Mouse (Mus musculus) hindbrain, embryonic 13.5 days (tissue): ENCODE results near the gene Ssc5d. TPM values are rescaled to one million over a fixed set of nuclear protein-coding genes. Genes with fewer than 3 reads are reported as not detected.
"Not testable (repeated sequence)": the region's sequence is repeated elsewhere in the genome, so short reads cannot be mapped to it uniquely, and the experiment has no call there.

ENCODE experiments used
- ATAC-seq: fragments of 200-750 bp; cut with Nextera tagmentation; 2 replicates; pipeline ENCODE4 v1.8.0; 2017; ENCODE audit warnings: moderate TSS enrichment; ENCODE audit not compliant: low FRiP score
- H3K27ac ChIP-seq: fragments of 300-500 bp; sonication (generic); 2 replicates; pipeline ENCODE4 v1.5.1; 2015; ENCODE audit warnings: inconsistent platforms, mild to moderate bottlenecking, moderate library complexity
- H3K27me3 ChIP-seq: fragments of 300-500 bp; sonication (generic); 2 replicates; pipeline ENCODE4 v1.6.1; 2015; ENCODE audit warnings: mild to moderate bottlenecking, inconsistent platforms
- H3K36me3 ChIP-seq: fragments of 300-500 bp; sonication (generic); 2 replicates; pipeline ENCODE4 v1.6.1; 2015; ENCODE audit warnings: mild to moderate bottlenecking, inconsistent platforms
- H3K4me1 ChIP-seq: fragments of 300-500 bp; sonication (generic); replicated peaks from 2 replicates; pipeline ENCODE4 v1.6.1; 2015; ENCODE audit warnings: inconsistent platforms
- H3K4me2 ChIP-seq: fragments of 300-500 bp; sonication (generic); 2 replicates; pipeline ENCODE4 v1.6.1; 2015; ENCODE audit warnings: inconsistent platforms, mild to moderate bottlenecking, moderate library complexity
- H3K4me3 ChIP-seq: fragments of 300-500 bp; sonication (generic); 2 replicates; pipeline ENCODE4 v1.5.1; 2015; ENCODE audit warnings: mild to moderate bottlenecking, inconsistent platforms
- H3K9ac ChIP-seq: fragments of 300-500 bp; sonication (generic); 2 replicates; pipeline ENCODE4 v1.6.1; 2015; ENCODE audit warnings: mild to moderate bottlenecking, inconsistent platforms
- H3K9me3 ChIP-seq: fragments of 300-500 bp; sonication (generic); 2 replicates; pipeline ENCODE4 v1.6.1; 2016; ENCODE audit warnings: inconsistent platforms
- WGBS: fragments of 180-500 bp; shearing (Covaris S2); methylation state at CpG from one replicate; pipeline ENCODE4 v1.1.7; 2015; 5-methylcytosine and 5-hydroxymethylcytosine counted together
- polyA plus RNA-seq: library from polyadenylated mRNA; unstranded; fragments of >200 nt; fragmentation: Nextera tagmentation; extraction: Ambion mirVana; gene quantifications from 2 replicates; pipeline ENCODE4 v1.2.1, GENCODE M21; 2015

Gene Ssc5d
- polyA plus RNA-seq: 0.73 and 1.3 TPM in 2 replicates

- peak within 1 kb of the TSS; percentile 99 for H3K27ac ChIP-seq
- no peak for ATAC-seq
- peak within 1 kb of the TSS; percentile 91 for H3K4me2 ChIP-seq
- 5% methylated on average over 6 of the region's 6 CpGs for WGBS
- peaks cover 6% of the 10 kb centered on the region for H3K36me3 ChIP-seq
- H3K9me3 ChIP-seq: no peaks in the 10 kb centered on the region
- peaks cover 74% of the 10 kb centered on the region for H3K4me1 ChIP-seq
- H3K27me3 ChIP-seq: no peaks in the 10 kb centered on the region
- no peak within 1 kb of the TSS for H3K4me3 ChIP-seq
- peak within 1 kb of the TSS; percentile 53 for H3K9ac ChIP-seq
These were observed at the start of gene Ssc5d for GRCm38 (mm10) chr7:4925441-4926381. Gene Ssc5d (plus strand): TSS chr7:4925785.

GRCm38 (mm10) chr7:4876753-4877221 is 48.8 kb upstream of the Ssc5d start, which contains the start of gene Isoc2a:
Gene Isoc2a (plus strand): TSS chr7:4877153.
- under 1% methylated on average over 22 of the region's 22 CpGs for WGBS
- Histone ChIP-seq H3K4me1 (peaks cover 20% of the 10 kb centered on the region), H3K4me2 (peak within 1 kb of the TSS; percentile 81), H3K36me3 (no peaks in the 10 kb centered on the region), H3K27me3 (no peaks in the 10 kb centered on the region), H3K9me3 (no peaks in the 10 kb centered on the region), H3K4me3 (peak within 1 kb of the TSS; percentile 56), H3K9ac (peak within 1 kb of the TSS; percentile 73), H3K27ac (peak within 1 kb of the TSS; percentile 65)
- ATAC-seq: peak; percentile 99

- peak; percentile 47 for ATAC-seq
- WGBS: 9% methylated on average over 11 of the region's 11 CpGs
These were observed 48.4 kb upstream of the Ssc5d start for GRCm38 (mm10) chr7:4877226-4877625.

GRCm38 (mm10) chr7:4878186-4878585 is 47.4 kb upstream of the Ssc5d start:
- no peaks in the 10 kb centered on the region for H3K27me3 ChIP-seq
- H3K4me2 ChIP-seq: no peak overlapping the region
- H3K9ac ChIP-seq: no peak overlapping the region
- H3K4me3 ChIP-seq: no peak overlapping the region
- ATAC-seq: no peak
- no peaks in the 10 kb centered on the region for H3K36me3 ChIP-seq
- H3K9me3 ChIP-seq: no peaks in the 10 kb centered on the region
- H3K27ac ChIP-seq: no peak overlapping the region
- peaks cover 20% of the 10 kb centered on the region for H3K4me1 ChIP-seq

More at GRCm38 (mm10) chr7:4877226-4877625, 48.4 kb upstream of the Ssc5d start:
- no peaks in the 10 kb centered on the region for H3K36me3 ChIP-seq
- H3K9me3 ChIP-seq: no peaks in the 10 kb centered on the region
- peaks cover 20% of the 10 kb centered on the region for H3K4me1 ChIP-seq
- peak overlapping the region; percentile 56 for H3K4me3 ChIP-seq
- no peaks in the 10 kb centered on the region for H3K27me3 ChIP-seq
- no peak overlapping the region for H3K27ac ChIP-seq
- H3K4me2 ChIP-seq: peak overlapping the region; percentile 81
- peak overlapping the region; percentile 73 for H3K9ac ChIP-seq

- H3K27me3 ChIP-seq, ATAC-seq, H3K9me3 ChIP-seq, H3K27ac ChIP-seq, H3K4me2 ChIP-seq, H3K4me3 ChIP-seq, H3K9ac ChIP-seq, H3K36me3 ChIP-seq: not testable (repeated sequence)
- H3K4me1 ChIP-seq: peaks cover 20% of the 10 kb centered on the region
- 87% methylated on average over 1 of the region's 1 CpGs for WGBS
These were observed 46.5 kb upstream of the Ssc5d start for GRCm38 (mm10) chr7:4879036-4879435.

GRCm38 (mm10) chr7:4886680-4887079 is 38.9 kb upstream of the Ssc5d start:
- no peak overlapping the region for H3K9ac ChIP-seq
- H3K4me3 ChIP-seq: no peak overlapping the region
- no peak overlapping the region for H3K27ac ChIP-seq
- H3K9me3 ChIP-seq: no peaks in the 10 kb centered on the region
- H3K27me3 ChIP-seq: no peaks in the 10 kb centered on the region
- 80% methylated on average over 4 of the region's 4 CpGs for WGBS
- no peak overlapping the region for H3K4me2 ChIP-seq
- no peak for ATAC-seq
- H3K36me3 ChIP-seq: no peaks in the 10 kb centered on the region
- no peaks in the 10 kb centered on the region for H3K4me1 ChIP-seq

GRCm38 (mm10) chr7:4895186-4895585 is 30.4 kb upstream of the Ssc5d start:
- 52% methylated on average over 11 of the region's 11 CpGs for WGBS
- no peak overlapping the region for H3K27ac ChIP-seq
- no peaks in the 10 kb centered on the region for H3K36me3 ChIP-seq
- H3K4me1 ChIP-seq: peaks cover 16% of the 10 kb centered on the region
- no peak for ATAC-seq
- H3K9ac ChIP-seq: no peak overlapping the region
- H3K27me3 ChIP-seq: peaks cover 10% of the 10 kb centered on the region
- no peaks in the 10 kb centered on the region for H3K9me3 ChIP-seq
- no peak overlapping the region for H3K4me3 ChIP-seq
- H3K4me2 ChIP-seq: no peak overlapping the region

- WGBS: 18% methylated on average over 14 of the region's 18 CpGs
- H3K27me3 ChIP-seq: peaks cover 18% of the 10 kb centered on the region
- ATAC-seq: peak; percentile 70
- H3K27ac ChIP-seq: peak overlapping the region; percentile 71
- H3K4me1 ChIP-seq: peaks cover 21% of the 10 kb centered on the region
- peak overlapping the region; percentile 51 for H3K4me2 ChIP-seq
- no peaks in the 10 kb centered on the region for H3K9me3 ChIP-seq
- H3K9ac ChIP-seq: peak overlapping the region; percentile 61
- peak overlapping the region; percentile 31 for H3K4me3 ChIP-seq
- no peaks in the 10 kb centered on the region for H3K36me3 ChIP-seq
These were observed 26.5 kb upstream of the Ssc5d start for GRCm38 (mm10) chr7:4898851-4899648.

- H3K36me3 ChIP-seq: no peaks in the 10 kb centered on the region
- peak overlapping the region; percentile 61 for H3K9ac ChIP-seq
- peaks cover 18% of the 10 kb centered on the region for H3K27me3 ChIP-seq
- no peaks in the 10 kb centered on the region for H3K9me3 ChIP-seq
- H3K4me2 ChIP-seq: peak overlapping the region; percentile 51
- peak overlapping the region; percentile 31 for H3K4me3 ChIP-seq
- peaks cover 21% of the 10 kb centered on the region for H3K4me1 ChIP-seq
- peak; percentile 70 for ATAC-seq
- WGBS: 8% methylated on average over 19 of the region's 19 CpGs
- peak overlapping the region; percentile 71 for H3K27ac ChIP-seq
These were observed 25.7 kb upstream of the Ssc5d start for GRCm38 (mm10) chr7:4899649-4900522.

- ATAC-seq: no peak
- Histone ChIP-seq H3K27me3 (peaks cover 18% of the 10 kb centered on the region), H3K9ac (no peak overlapping the region), H3K27ac (no peak overlapping the region), H3K36me3 (no peaks in the 10 kb centered on the region), H3K4me3 (no peak overlapping the region), H3K9me3 (no peaks in the 10 kb centered on the region), H3K4me2 (peak overlapping the region; percentile 51), H3K4me1 (peaks cover 21% of the 10 kb centered on the region)
- 34% methylated on average over 10 of the region's 11 CpGs for WGBS
These were observed 25.1 kb upstream of the Ssc5d start for GRCm38 (mm10) chr7:4900523-4900851.

GRCm38 (mm10) chr7:4901171-4901570 is 24.4 kb upstream of the Ssc5d start:
- H3K27ac ChIP-seq: no peak overlapping the region
- no peak overlapping the region for H3K9ac ChIP-seq
- no peaks in the 10 kb centered on the region for H3K9me3 ChIP-seq
- H3K4me1 ChIP-seq: peaks cover 21% of the 10 kb centered on the region
- 46% methylated on average over 8 of the region's 8 CpGs for WGBS
- no peaks in the 10 kb centered on the region for H3K36me3 ChIP-seq
- ATAC-seq: no peak
- H3K27me3 ChIP-seq: peaks cover 18% of the 10 kb centered on the region
- H3K4me2 ChIP-seq: no peak overlapping the region
- no peak overlapping the region for H3K4me3 ChIP-seq
